Mouse (Mus musculus) embryonic fibroblast, embryonic 13.5 days (primary cell): Measurements from ENCODE around the gene Maml3. TPM values are rescaled to one million over a fixed set of nuclear protein-coding genes. Genes with fewer than 3 reads are reported as not detected.

Experiments used
- H3K27ac ChIP-seq: 2 replicates; pipeline ENCODE4 v1.5.1; 2012; ENCODE audit warnings: low read length, control low read depth, inconsistent platforms; ENCODE audit not compliant: insufficient read depth
- H3K4me1 ChIP-seq: 2 replicates; pipeline ENCODE4 v1.6.1; 2011; ENCODE audit warnings: low read length; ENCODE audit not compliant: control insufficient read depth, insufficient read depth
- H3K4me3 ChIP-seq: 2 replicates; pipeline ENCODE4 v1.5.1; 2011; ENCODE audit warnings: mild to moderate bottlenecking, control low read depth, low read length; ENCODE audit not compliant: insufficient read depth
- CTCF ChIP-seq: IDR thresholded peaks from 2 replicates; pipeline ENCODE4 v1.5.1; 2011; ENCODE audit warnings: mild to moderate bottlenecking, control low read depth, low read length, moderate library complexity, borderline replicate concordance; ENCODE audit not compliant: insufficient read depth
- POLR2A ChIP-seq: IDR thresholded peaks from 2 replicates; pipeline ENCODE4 v1.6.1; 2011; ENCODE audit warnings: low read depth, mild to moderate bottlenecking, control low read depth, low read length, moderate library complexity
- polyA plus RNA-seq: library from polyadenylated mRNA; stranded (reverse); fragments of >200 nt; gene quantifications from 2 replicates; pipeline ENCODE4 v1.2.4, GENCODE M21; 2011; ENCODE audit warnings: low read depth; ENCODE audit not compliant: missing spikeins, insufficient read length

The Maml3 gene
- polyA plus RNA-seq, 1 experiment, result 2.2 TPM

DNA sequence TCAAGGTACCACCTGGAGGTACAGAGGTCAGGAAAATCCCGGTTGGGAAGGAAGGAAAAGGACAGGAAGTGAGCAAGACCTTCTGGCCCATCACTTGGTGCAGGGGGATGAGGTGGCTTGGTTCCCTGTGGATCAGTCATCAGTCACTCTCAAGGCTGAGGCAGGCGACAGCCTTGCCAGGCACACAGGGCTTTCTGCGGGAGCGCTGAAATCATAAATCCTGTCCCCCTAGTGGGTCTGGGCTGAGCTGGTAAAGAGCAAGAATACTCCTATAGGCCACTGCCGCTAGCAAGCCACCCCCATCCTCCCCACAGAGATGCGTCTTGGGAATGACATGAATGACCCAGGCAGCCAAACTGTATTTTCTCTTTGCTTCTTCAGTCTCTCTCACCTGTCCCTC, 177.8 kb downstream of the Maml3 start:
- no peak for TF ChIP-seq POLR2A
- no peak for TF ChIP-seq CTCF
- Histone ChIP-seq H3K4me1 (peaks cover 3% of the 10 kb centered on the region; the same call in 1 of the 2 replicates), H3K27ac (no peak overlapping the region), H3K4me3 (no peak overlapping the region)

DNA sequence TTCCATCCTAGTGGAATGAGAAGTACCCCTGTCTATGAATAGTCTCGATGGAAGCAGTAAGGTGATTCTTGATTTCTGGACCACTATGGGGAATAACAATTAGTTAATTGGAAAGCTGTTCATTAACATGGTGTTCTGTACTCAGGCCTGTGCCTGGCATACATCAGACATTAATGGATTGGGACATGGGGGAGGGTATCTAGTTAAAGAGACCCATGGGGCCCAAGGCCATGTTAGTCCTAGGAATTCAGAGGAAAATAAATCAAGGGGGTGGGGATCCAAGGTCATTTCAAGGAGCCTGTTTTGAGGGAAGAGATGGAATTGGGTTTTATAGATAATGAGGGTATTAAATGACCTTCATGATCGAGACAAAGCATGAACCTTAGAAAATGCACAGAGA, 179.1 kb downstream of the Maml3 start:
- H3K4me1 ChIP-seq, result peaks cover 3% of the 10 kb centered on the region; the same call in 1 of the 2 replicates
- TF ChIP-seq POLR2A (no peak), CTCF (no peak)
- H3K4me3 ChIP-seq, result no peak overlapping the region
- H3K27ac ChIP-seq, result no peak overlapping the region

GRCm38 (mm10) chr3:51924636-51925035, 180.2 kb downstream of the Maml3 start:
- TF ChIP-seq CTCF, result no peak
- peaks cover 3% of the 10 kb centered on the region; the same call in 1 of the 2 replicates for H3K4me1 ChIP-seq
- no peak overlapping the region for H3K27ac ChIP-seq
- no peak overlapping the region for H3K4me3 ChIP-seq

GRCm38 (mm10) chr3:51923800-51924199, 181.1 kb downstream of the Maml3 start:
- H3K27ac ChIP-seq, result no peak overlapping the region
- no peak for TF ChIP-seq POLR2A
- no peak for TF ChIP-seq CTCF
- H3K4me1 ChIP-seq, result peaks cover 3% of the 10 kb centered on the region; the same call in 1 of the 2 replicates
- no peak overlapping the region for H3K4me3 ChIP-seq

DNA sequence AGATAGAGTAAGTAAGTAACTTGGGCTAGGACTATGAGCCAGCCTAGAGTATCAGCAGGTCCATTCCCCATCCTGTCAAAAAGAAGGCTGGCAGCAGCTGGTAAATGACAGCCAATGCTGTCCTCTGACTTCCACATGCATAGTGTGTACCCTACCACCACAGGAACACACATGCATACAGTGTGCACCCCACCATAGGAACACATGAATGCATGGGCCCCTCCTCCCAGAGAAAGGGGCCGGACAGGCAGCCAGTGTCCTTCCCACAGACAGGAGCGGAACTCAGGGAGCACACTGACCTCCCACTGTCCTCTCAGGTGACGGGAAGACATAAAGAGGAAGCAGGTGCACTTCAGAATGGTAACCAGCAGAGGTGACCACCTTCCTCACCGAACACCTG, 188.0 kb downstream of the Maml3 start:
- peaks cover 8% of the 10 kb centered on the region; the same call in 1 of the 2 replicates for H3K4me1 ChIP-seq
- no peak for TF ChIP-seq POLR2A
- no peak overlapping the region for H3K27ac ChIP-seq
- no peak overlapping the region for H3K4me3 ChIP-seq

- TF ChIP-seq POLR2A (no peak), CTCF (no peak)
- Histone ChIP-seq H3K27ac (0 out of 2 replicates have a peak overlapping the region, but pooled peaks have one; percentile 3), H3K4me1 (peaks cover 8% of the 10 kb centered on the region; the same call in 1 of the 2 replicates), H3K4me3 (no peak overlapping the region)
Measured at GRCm38 (mm10) chr3:51916060-51916870, 188.6 kb downstream of the Maml3 start.

GRCm38 (mm10) chr3:51915415-51915814, 189.5 kb downstream of the Maml3 start:
- TF ChIP-seq POLR2A, result no peak
- no peak for TF ChIP-seq CTCF
- Histone ChIP-seq H3K4me3 (no peak overlapping the region), H3K27ac (no peak overlapping the region), H3K4me1 (peaks cover 8% of the 10 kb centered on the region; the same call in 1 of the 2 replicates)

DNA sequence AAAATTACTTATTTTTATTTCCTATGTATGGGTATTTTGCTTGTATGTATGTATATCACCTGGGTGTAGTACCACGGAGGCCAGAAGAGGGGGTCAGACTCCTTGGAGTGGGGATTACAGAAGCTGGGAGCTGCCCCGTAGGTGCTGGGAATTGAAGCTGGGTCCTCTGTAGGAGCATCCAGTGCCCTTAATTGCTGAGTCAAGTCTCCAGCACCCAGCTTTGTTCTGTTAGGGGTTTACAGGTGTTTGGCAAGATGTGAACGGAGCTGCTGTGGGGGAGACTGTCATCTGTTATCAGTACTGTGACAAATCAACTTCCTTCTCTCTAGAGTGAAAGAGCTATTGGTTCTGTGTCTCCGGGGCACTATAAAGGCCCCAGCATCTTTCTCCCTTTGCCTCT, 190.0 kb downstream of the Maml3 start:
- Histone ChIP-seq H3K4me3 (no peak overlapping the region), H3K27ac (no peak overlapping the region), H3K4me1 (peaks cover 8% of the 10 kb centered on the region; the same call in 1 of the 2 replicates)
- TF ChIP-seq POLR2A, result no peak
- TF ChIP-seq CTCF, result no peak

DNA sequence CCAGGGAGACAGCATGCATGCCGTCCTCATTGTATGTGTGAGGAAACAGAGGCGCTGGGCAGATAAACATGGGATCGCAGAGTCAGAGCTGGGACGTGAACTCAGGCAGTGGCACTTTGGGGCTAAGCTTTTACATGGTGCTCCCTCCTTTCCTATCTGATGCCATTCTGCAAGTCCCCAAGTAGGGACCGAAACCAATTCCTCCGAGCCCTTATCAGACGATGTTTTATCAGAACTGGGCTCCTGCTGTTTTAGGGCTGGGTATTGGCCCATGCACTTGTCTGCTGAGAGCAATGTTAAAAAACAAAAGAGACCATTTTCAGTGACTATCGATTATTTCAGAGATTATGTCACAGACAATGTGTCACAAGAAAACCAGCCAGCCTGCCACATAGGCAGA, 191.4 kb downstream of the Maml3 start:
- H3K27ac ChIP-seq, result no peak overlapping the region
- no peak for TF ChIP-seq CTCF
- no peak for TF ChIP-seq POLR2A
- peaks cover 13% of the 10 kb centered on the region for H3K4me1 ChIP-seq
- H3K4me3 ChIP-seq, result no peak overlapping the region

DNA sequence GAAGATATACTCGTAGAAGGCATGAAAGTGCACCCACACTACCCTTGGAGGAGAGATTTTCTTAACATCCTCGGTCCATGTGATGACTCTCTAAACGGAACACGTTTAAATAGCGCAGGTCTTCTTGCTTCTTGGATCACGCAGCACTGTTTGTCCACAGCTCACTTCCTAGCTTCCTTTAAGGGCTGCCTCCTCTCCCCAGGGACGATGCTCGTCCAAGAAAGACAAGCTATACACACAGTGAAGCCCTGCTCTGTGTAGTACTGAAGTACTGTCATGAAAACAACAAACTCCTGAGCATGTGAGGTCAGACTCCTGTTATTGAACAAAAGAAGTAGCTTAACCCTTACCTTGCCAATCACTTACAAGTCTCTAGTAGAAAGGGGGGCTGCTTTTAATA, 192.7 kb downstream of the Maml3 start:
- no peak overlapping the region for H3K4me3 ChIP-seq
- H3K4me1 ChIP-seq, result peaks cover 13% of the 10 kb centered on the region
- H3K27ac ChIP-seq, result no peak overlapping the region
- TF ChIP-seq POLR2A (no peak), CTCF (no peak)
